Mouse (Mus musculus) layer of hippocampus, postnatal 10 days (tissue): ENCODE data around the gene Spred3. TPM values are rescaled to one million over a fixed set of nuclear protein-coding genes. Genes with fewer than 3 reads are reported as not detected.
"Not testable (repeated sequence)": the region's sequence is repeated elsewhere in the genome, so short reads cannot be mapped to it uniquely, and the experiment has no call there.

Experiments
- DNase-seq, 2 experiments: peaks; one replicate each; pipeline ENCODE4 v3.0.0; 2021; ENCODE audit warnings: low spot score in 2 of 2
- long read RNA-seq: library from polyadenylated mRNA; stranded (forward); transcript quantifications from one replicate; pipeline ENCODE4 v2.0.0, GENCODE M21; 2023
- total RNA-seq, 2 experiments: library from RNA; stranded (reverse); gene quantifications; 2 replicates each; pipeline ENCODE4 v1.2.3; 2021

The Spred3 gene
- 10 to 100 TPM; 40.7 to 46.8 TPM for total RNA-seq
- long read RNA-seq, partial matches to known transcripts: 14 of 14 reads
- long read RNA-seq, other reads (novel, unspliced or antisense): 0 of 14 reads

- peak; percentile 57 to 61 for DNase-seq
These were observed at the start of gene Spred3, which contains the start of gene Ggn for GRCm38 (mm10) chr7:29170066-29170754. Gene Spred3, minus strand, starts transcription at chr7:29170411. Gene Ggn, plus strand, starts transcription at chr7:29170210.

DNA sequence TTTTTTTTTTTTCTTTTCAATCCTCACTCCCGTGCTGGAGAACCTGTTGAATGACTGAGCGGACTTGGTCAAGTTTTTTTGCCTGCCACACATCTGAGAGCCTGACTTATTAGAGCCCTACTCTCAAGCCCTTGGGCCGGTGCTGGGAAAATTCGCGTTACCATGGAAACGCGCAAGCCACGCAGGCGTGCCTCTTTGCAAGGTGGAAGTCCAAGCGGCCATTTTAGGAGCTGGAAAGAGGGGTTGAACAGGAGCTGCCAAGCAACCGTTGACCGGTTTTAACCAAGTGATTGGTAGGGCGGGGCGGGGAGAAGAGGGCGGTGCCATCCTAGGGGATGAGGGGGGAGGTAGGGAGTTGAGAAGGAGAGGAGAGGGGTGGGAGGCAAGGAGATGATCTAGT is 44.6 kb upstream of the Spred3 start:
- DNase-seq: no peak

- no peak for DNase-seq
These were observed 44.0 kb upstream of the Spred3 start for GRCm38 (mm10) chr7:29214236-29214635.

DNA sequence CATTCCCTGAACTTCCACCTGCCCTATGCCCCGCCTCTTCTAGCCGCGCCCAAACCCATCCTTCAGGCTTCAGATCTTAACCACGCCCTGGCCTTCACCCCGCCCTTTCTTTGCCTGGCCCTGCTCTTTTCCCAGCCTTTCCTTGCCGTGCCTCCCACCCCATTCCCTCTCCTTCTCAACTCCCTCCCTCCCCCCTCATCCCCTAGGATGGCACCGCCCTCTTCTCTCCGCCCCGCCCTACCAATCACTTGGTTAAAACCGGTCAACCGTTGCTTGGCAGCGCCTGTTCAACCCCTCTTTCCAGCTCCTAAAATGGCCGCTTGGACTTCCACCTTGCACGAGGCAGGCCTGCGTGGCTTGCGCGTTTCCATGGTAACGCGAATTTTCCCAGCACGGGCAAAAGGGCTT is 43.5 kb upstream of the Spred3 start, which contains the start of gene Catsperg1:
Catsperg1 (minus strand) TSS at position 361 of the 408 bp plus-strand sequence.
- DNase-seq: peak in 1 of 2 experiments; percentile 31

DNA sequence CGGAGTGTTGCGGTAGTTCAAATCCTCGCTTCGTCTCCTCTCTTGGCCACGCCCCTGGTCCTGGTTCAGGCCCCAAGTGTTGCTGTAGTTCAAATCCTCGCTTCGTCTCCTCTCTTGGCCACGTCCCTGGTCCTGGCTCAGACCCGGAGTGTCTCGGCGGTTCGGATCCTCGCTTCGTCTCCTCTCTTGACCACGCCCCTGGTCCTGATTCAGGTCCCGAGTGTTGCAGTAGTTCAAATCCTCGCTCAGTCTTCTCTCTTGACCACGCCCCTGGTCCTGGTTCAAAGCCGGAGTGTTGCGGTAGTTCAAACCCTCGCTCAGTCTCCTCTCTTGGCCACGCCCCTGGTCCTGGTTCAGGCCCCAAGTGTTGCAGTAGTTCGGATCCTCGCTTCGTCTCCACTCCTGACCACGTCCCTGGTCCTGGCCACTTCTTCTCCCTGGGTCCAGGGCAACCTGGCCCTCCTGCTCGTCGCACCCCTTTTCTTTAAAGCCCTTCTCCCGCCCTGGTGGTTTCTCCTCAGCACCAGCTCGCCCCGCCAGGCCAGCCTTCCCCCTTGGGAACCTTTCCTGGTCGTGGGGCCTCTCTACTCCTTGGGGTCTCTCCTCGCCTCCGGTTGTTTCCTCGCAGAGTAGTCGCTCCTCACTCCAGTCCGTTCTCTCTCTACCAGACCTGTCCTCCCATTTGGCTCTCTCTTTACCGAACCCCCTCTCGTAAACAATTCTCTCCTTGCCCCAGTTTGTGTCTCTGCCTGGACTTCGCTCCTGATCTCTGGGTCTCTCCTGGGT is 42.8 kb upstream of the Spred3 start:
- not testable (repeated sequence) for DNase-seq

DNA sequence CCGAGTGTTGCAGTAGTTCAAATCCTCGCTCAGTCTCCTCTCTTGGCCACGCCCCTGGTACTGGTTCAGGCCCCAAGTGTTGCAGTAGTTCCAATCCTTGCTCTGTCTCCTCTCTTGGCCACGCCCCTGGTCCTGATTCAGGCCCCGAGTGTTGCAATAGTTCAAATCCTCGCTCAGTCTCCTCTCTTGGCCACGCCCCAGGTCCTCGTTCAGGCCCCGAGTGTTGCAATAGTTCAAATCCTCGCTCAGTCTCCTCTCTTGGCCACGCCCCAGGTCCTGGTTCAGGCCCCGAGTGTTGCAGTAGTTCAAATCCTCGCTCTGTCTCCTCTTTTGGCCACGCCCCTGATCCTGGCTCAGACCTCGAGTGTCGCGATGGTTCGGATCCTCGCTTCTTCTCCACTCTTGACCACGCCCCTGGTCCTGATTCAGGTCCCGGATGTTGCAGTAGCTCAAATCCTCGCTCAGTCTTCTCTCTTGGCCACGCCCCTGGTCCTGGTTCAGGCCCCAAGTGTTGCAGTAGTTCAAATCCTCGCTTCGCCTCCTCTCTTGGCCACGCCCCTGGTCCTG is 42.1 kb upstream of the Spred3 start:
- no peak for DNase-seq

- DNase-seq: peak; percentile 72 to 76
These were observed 41.4 kb upstream of the Spred3 start for GRCm38 (mm10) chr7:29211415-29212198.

DNA sequence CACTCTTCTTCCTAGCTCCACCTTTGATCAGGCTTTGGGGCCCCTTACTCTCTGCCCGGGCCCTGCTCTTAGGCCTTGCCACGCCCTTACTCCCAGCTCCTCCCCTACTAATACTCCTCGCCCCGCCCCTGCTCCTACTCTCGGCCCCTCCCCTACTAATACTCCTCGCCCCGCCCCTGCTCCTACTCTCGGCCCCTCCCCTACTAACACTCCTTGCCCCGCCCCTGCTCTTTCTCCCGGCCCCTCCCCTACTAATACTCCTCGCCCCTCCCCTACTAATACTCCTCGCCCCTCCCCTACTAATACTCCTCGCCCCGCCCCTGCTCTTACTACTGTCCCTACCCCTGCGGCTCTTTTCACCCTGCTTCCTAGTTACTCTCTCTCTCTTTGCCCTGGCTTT is 40.8 kb upstream of the Spred3 start:
- not testable (repeated sequence) for DNase-seq

DNA sequence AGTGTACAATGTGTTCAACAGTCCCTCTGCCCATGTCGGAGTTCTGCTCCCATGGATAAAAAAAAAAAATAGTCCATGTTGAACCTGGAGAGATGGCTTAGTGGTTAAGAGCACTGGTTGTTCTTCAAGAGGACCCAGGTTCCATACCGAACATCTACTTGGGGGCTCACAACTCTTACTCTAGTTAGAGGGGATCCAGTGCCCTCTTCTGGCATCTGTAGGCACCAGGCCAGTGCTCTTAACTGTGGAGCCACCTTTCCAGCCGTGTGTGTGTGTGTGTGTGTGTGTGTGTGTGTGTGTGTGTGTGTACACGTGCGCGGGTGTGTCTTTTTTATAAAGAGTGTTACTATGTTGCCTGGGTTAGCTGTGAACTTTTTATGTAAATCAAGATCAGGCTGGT is 32.4 kb upstream of the Spred3 start:
- no peak for DNase-seq

GRCm38 (mm10) chr7:29194230-29194629 is 24.0 kb upstream of the Spred3 start:
- not testable (repeated sequence) for DNase-seq

DNA sequence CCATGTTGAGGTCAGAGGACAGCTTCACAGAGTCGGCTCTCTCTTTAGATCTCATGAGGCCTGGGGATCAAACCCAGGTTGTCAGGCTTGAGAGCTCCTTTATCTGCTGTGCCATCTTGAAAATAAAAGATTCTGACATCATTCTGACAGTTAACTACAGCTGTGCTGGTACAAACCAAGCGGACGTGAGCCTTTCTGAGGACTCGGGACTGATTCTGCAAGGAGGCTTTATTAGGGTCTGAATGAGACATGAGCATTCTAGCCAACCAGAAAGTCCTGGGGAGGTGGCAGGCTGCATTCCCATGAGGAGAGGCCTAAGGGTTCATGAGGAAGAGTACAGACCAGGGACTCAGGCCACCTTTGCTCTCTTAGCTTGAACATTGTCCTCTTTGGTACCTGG is 11.1 kb upstream of the Spred3 start:
- not testable (repeated sequence) for DNase-seq

DNA sequence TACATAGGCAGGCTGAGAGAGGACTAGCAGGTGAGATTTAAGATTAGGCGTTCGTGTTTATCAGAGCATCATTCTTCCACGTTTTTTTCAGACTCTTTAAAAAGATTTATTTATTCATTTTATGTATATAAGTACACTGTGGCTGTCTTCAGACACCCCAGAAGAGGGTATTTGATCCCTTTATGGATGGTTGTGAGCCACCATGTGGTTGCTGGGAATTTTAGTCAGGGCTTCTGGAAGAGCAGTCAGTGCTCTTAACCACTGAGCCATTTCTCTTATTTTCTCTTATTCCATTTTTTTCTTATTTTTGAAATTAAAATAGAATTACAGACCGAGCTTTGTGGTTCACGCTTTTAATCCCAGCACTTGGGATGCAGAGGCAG is 10.6 kb upstream of the Spred3 start:
- DNase-seq: no peak

DNA sequence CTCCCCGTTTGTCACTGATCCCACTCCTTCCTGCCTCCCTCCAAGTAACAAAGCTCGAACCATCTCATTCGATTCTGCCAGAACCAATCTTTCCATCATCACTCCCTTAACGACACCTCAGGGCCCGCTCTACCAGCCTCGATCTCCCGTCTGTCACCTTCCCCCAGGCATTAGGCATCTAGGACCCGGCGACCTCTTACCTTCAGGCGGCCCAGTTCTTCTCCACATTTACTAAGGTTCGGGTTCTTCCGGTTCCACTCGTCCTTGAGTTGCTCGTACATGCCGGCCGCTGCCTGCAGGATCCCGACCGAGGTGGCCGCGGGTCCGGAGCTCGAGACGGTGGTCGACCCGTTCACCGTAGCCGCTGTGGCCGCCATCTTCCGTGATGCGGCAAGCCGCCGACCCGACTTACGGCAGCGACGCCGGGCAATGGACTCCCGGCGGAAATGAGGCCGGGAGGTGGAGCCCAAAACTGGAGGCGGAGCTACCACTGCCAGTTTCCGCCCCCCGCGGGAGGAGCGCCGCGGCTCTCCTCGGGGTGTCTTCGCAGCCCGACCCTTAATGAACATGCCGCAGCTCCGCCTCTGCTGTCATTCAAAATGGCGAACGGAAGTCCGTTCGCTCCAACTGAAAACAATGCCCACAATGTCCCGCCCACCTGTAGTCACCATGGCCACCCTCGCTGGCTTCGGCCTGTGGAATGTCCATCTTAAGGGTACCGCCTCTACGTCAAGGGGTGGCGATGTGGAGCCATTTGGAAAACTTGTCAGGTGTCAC is 10.1 kb upstream of the Spred3 start, which contains the start of gene Psmd8:
Psmd8 (minus strand) TSS at position 625 of the 777 bp plus-strand sequence.
- peak; percentile 94 to 95 for DNase-seq

DNA sequence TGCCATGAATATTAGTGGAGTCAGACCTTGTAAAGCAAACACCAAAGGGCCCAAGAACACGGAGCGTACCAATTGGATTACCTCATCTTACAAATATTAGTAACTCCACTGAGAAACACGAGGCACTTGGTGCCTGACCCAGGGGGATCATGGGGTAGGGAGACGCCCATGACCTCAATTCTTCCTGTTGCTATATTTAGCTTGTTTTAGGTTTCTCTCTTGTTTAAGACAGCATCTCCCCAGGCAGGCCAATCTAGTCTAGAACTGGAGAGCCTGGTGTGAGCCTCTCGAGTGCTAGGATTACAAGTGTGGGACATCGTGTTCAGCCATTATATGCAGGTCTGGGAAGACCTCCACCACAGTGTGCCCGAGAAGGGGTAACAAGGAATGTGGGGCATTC is 9.1 kb upstream of the Spred3 start:
- no peak for DNase-seq

GRCm38 (mm10) chr7:29178106-29178505 is 7.9 kb upstream of the Spred3 start:
- DNase-seq: no peak

- DNase-seq: no peak
These were observed 2.3 kb upstream of the Spred3 start for GRCm38 (mm10) chr7:29172390-29173016.

DNA sequence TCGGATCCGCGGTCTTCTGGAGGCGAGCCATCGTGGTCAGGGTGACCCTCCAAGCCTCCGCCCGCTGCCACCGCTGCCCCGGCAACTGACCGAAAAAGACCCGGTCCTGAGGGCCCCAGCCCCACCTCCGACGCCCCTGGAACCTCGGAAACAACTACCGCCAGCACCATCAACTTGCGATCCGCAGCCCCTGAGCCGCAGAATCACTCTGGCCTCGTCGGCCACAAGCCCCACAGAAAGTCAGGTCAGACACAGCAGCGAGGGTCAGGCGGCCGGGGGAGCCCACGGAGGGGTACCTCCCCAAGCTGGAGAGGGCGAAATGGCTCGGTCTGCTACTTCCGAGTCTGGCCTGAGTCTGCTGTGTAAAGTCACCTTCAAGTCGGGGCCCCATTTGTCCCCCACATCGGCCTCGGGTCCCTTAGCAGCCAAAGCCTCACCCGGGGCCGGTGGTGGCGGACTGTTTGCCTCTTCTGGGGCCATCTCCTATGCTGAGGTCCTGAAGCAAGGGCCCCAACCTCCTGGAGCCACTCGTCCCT is 1.4 kb upstream of the Spred3 start:
- DNase-seq: no peak

DNA sequence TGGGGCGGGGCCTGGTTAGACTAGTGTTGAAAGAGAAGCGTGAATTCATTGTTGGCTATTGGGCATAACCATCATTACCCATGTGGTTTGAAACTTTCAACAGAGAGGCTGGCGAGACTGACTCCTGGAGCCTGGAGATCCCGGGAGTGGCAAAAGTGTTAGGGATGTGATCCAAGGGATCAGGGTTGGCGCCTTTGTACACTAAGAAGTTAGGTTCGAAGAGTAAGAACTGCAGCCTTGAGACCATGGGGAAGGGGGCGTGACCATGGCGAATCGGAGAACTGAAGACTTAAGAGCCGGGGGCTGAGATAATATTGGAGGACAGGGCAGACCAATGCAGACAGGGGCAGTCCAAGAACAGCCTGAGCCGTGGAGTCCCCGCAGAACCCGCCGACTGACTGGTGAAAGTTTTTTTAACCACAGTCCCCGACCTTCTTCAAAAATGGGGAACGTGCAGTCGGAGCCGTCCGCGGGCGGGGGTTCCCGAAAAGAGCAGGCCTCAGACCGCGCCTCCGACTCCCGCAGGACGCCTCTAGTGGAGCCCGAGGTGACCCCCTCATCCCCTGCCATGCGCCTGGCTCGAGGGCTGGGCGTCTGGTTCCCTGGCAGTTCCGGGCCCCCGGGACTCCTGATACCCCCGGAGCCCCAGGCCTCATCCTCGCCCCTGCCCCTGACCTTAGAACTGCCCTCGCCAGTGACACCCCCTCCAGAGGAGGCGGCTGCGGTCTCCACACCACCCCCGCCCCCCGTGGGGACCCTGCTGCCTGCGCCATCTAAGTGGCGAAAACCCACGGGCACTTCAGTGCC is 747 bp upstream of the Spred3 start:
- peak in 1 of 2 experiments; percentile 38 for DNase-seq
